Mouse (Mus musculus): ENCODE measurements around the gene Btbd35f13. TPM values are rescaled to one million over a fixed set of nuclear protein-coding genes. Genes with fewer than 3 reads are reported as not detected.
"Not testable (repeated sequence)": the region's sequence is repeated elsewhere in the genome, so short reads cannot be mapped to it uniquely, and the experiment has no call there.

Btbd35f13 gene
- total RNA-seq (2021): not detected
- long read RNA-seq, experiment 1: 0 reads
- long read RNA-seq, experiment 2: 0 reads

DNA sequence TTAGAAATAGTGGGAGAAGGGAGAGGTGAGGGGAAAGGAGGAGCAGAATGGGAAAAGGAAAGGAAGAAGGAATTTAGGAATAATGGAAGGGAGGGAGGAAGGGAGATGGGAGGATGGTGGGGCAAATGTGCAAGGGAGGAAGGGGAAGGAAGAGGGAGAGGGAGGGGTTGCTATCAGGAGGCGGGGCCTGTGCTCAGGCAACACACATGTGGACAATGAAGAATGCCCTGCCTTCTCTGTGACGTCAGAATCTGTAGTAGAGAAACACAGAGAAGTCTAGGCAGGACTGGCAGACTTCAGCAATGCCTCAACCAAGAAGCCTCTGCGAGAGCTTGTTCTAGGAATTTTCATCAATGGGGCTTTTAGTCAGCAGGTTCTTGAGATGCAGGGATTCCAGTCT, at the start of gene Btbd35f13:
Gene Btbd35f13, plus strand, starts transcription at position 301 of the 400 bp plus-strand sequence.
- DNase-seq (ENCODE audit: low spot score in 2 of 2); intact Hi-C loops (cut with DNase I): not testable (repeated sequence)

- intact Hi-C loops (cut with DNase I); DNase-seq (ENCODE audit: low spot score in 2 of 2): not testable (repeated sequence)
Observed at GRCm38 (mm10) chrX:33702249-33702648, 45.3 kb downstream of the Btbd35f13 start, which contains the start of gene Btbd35f14. Gene Btbd35f14, minus strand, starts transcription at chrX:33702349.

Other genes starting within 250 kb of the Btbd35f13 start
- not detected for gene Btbd35f15, start 79.9 kb upstream of the Btbd35f13 start, total RNA-seq (2021)
- not detected for gene Btbd35f14, start 45.2 kb downstream of the Btbd35f13 start, total RNA-seq (2021)